Mouse (Mus musculus) intestine, embryonic 15.5 days (tissue): ENCODE results near the gene Rgs10. TPM values are rescaled to one million over a fixed set of nuclear protein-coding genes. Genes with fewer than 3 reads are reported as not detected.

Source experiments
- ATAC-seq: fragments of 200-750 bp; cut with Nextera tagmentation; 2 replicates; pipeline ENCODE4 v1.8.0; 2017; ENCODE audit warnings: moderate TSS enrichment, moderate library complexity
- H3K27ac ChIP-seq: fragments of 300-500 bp; sonication (generic); 2 replicates; pipeline ENCODE4 v1.5.1; 2015; ENCODE audit warnings: mild to moderate bottlenecking, inconsistent platforms
- H3K27me3 ChIP-seq: fragments of 300-500 bp; sonication (generic); replicated peaks from 2 replicates; pipeline ENCODE4 v1.6.1; 2015; ENCODE audit warnings: inconsistent platforms
- H3K36me3 ChIP-seq: fragments of 300-500 bp; sonication (generic); 2 replicates; pipeline ENCODE4 v1.6.1; 2015; ENCODE audit warnings: inconsistent platforms
- H3K4me1 ChIP-seq: fragments of 300-500 bp; sonication (generic); replicated peaks from 2 replicates; pipeline ENCODE4 v1.6.1; 2015; ENCODE audit warnings: inconsistent platforms
- H3K4me2 ChIP-seq: fragments of 300-500 bp; sonication (generic); replicated peaks from 2 replicates; pipeline ENCODE4 v1.6.1; 2015; ENCODE audit warnings: mild to moderate bottlenecking, inconsistent platforms
- H3K4me3 ChIP-seq: fragments of 300-500 bp; sonication (generic); replicated peaks from 2 replicates; pipeline ENCODE4 v1.5.1; 2015; ENCODE audit warnings: inconsistent platforms
- H3K9ac ChIP-seq: fragments of 300-500 bp; sonication (generic); 2 replicates; pipeline ENCODE4 v1.6.1; 2015; ENCODE audit warnings: inconsistent platforms
- H3K9me3 ChIP-seq: fragments of 300-500 bp; sonication (generic); 2 replicates; pipeline ENCODE4 v1.6.1; 2016; ENCODE audit warnings: inconsistent platforms
- WGBS: fragments of 180-500 bp; shearing (Covaris S2); methylation state at CpG from one replicate; pipeline ENCODE4 v1.1.7; 2015; 5-methylcytosine and 5-hydroxymethylcytosine counted together
- polyA plus RNA-seq: library from polyadenylated mRNA; unstranded; fragments of >200 nt; fragmentation: Nextera tagmentation; extraction: Ambion mirVana; gene quantifications from 2 replicates; pipeline ENCODE4 v1.2.1, GENCODE M21; 2015

Gene Rgs10
- polyA plus RNA-seq, 1 experiment from 2014 or later: 30.5 TPM

DNA sequence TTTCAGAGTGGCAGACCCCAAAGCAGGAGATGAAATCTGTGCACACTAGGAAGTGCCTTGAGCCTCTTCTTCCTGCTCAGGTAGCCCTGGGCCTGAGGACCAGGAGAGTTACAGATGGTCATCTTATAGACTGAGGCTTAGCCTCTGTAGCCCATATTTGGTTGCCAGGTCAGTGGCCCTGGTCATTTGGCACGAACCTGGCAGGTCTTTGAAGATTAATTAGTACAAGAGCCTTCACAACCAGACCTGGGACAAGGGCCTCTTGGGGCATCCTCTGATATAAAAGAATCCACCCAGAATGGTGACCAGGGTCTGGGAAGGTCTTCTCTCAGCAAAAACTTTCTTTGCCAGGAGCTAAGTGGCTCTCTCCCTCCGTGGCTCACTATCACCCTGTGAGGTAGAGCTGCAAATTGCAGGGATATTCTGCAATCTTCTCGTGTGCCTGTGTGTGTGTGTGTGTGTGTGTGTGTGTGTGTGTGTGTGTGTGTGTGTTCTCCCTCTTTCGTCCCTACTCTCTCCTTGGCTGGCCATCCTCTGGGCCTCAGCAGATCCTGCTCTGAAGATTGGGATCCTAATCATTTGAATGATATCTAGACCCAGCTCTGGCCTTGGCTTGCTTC, 53.4 kb downstream of the Rgs10 start:
- ATAC-seq: no peak
- no peak overlapping the region for H3K27ac ChIP-seq
- no peaks in the 10 kb centered on the region for H3K9me3 ChIP-seq
- no peak overlapping the region for H3K4me3 ChIP-seq
- WGBS: 47% methylated on average over 4 of the region's 4 CpGs
- no peak overlapping the region for H3K4me2 ChIP-seq
- H3K27me3 ChIP-seq: no peaks in the 10 kb centered on the region
- H3K9ac ChIP-seq: no peak overlapping the region
- H3K4me1 ChIP-seq: no peaks in the 10 kb centered on the region
- H3K36me3 ChIP-seq: no peaks in the 10 kb centered on the region

DNA sequence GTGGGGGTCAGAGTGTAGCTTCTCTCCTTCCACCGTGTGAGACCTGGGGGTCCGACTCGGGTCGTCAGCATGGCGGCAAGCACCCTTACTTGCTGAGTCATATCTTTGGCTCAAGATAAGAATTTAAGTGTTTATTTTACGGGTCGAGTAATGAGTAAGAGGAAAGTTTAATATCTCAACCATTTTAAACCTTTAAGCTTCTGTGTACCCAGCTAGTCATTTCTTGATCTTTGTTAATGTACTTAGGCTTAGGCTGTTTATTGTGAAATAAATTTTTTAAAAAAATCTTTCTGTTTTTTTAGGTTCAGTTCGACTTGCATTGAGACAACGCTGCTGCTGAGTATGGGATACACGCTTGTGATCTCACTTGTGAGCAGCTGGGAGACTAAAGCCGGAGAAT, 54.0 kb downstream of the Rgs10 start:
- no peak overlapping the region for H3K4me2 ChIP-seq
- ATAC-seq: no peak
- H3K4me3 ChIP-seq: no peak overlapping the region
- H3K9me3 ChIP-seq: no peaks in the 10 kb centered on the region
- no peaks in the 10 kb centered on the region for H3K36me3 ChIP-seq
- no peaks in the 10 kb centered on the region for H3K27me3 ChIP-seq
- 53% methylated on average over 11 of the region's 11 CpGs for WGBS
- no peak overlapping the region for H3K27ac ChIP-seq
- no peak overlapping the region for H3K9ac ChIP-seq
- no peaks in the 10 kb centered on the region for H3K4me1 ChIP-seq

DNA sequence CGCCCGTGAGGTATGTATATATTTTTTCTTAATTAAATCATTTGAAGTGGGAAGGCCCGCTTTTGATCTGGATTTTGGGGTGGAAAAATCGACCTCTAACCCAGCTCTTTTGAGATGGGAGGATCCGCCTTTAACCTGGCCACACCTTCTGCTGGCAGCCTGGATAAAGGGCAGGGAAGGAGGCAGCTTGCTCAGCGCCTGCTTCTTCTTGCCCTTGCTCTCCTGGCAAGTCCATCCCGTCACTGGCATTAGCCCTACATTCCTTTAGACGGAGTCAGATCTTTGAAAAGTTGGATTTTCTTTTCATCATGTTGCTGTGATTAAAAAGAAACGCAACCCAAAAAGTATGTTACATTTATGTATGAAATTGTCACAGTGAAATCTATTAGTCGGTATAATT, 54.8 kb downstream of the Rgs10 start:
- no peak overlapping the region for H3K27ac ChIP-seq
- H3K9me3 ChIP-seq: no peaks in the 10 kb centered on the region
- H3K4me3 ChIP-seq: no peak overlapping the region
- ATAC-seq: no peak
- H3K4me1 ChIP-seq: no peaks in the 10 kb centered on the region
- no peak overlapping the region for H3K9ac ChIP-seq
- no peaks in the 10 kb centered on the region for H3K36me3 ChIP-seq
- 73% methylated on average over 10 of the region's 10 CpGs for WGBS
- H3K27me3 ChIP-seq: no peaks in the 10 kb centered on the region
- H3K4me2 ChIP-seq: no peak overlapping the region

DNA sequence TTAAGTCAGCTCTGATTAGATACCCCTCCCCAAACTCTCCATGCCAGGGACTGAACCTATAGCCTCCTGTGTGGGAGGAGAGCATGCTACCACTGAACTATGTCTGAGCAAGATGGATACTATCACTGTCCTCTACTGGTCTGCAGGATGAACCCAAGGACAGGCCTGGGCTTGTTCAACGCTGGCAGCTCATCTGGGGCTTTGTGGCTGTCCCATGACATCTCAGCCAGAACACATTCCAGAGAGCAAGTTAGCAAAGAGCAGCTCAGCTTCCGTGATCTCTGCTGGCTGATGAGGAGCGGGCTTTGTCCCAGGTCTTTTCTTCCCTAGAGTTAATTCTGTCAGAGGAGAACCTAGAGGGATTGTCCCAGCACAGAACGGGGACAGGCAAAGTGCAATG, 55.6 kb downstream of the Rgs10 start:
- Histone ChIP-seq H3K27ac (no peak overlapping the region), H3K27me3 (no peaks in the 10 kb centered on the region), H3K9ac (no peak overlapping the region), H3K36me3 (no peaks in the 10 kb centered on the region), H3K9me3 (no peaks in the 10 kb centered on the region), H3K4me2 (no peak overlapping the region), H3K4me1 (no peaks in the 10 kb centered on the region), H3K4me3 (no peak overlapping the region)
- 72% methylated on average over 4 of the region's 4 CpGs for WGBS
- no peak for ATAC-seq

DNA sequence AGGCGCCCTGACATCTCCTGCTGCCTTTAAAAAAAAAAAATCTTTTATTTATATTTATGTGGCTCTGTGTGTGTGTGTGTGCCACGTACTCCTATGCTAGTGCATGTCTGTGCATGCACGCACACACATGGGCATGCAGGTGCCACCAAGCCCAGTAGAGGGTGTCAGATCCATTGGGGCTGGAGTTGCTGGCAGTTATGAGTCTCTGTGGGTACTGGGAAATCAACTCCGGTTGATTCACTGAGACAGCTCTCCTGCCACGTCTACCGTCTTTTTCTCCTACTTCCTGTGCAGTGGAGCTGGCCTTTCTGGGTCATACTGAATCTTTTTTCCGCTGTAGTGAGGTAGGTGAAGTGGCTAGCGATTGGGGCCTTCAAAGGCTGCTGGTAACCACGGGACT, 58.8 kb downstream of the Rgs10 start:
- Histone ChIP-seq H3K4me1 (no peaks in the 10 kb centered on the region), H3K27me3 (no peaks in the 10 kb centered on the region), H3K4me3 (no peak overlapping the region), H3K36me3 (no peaks in the 10 kb centered on the region), H3K9ac (no peak overlapping the region), H3K27ac (no peak overlapping the region), H3K4me2 (no peak overlapping the region), H3K9me3 (no peaks in the 10 kb centered on the region)
- WGBS: 72% methylated on average over 9 of the region's 9 CpGs
- no peak for ATAC-seq

DNA sequence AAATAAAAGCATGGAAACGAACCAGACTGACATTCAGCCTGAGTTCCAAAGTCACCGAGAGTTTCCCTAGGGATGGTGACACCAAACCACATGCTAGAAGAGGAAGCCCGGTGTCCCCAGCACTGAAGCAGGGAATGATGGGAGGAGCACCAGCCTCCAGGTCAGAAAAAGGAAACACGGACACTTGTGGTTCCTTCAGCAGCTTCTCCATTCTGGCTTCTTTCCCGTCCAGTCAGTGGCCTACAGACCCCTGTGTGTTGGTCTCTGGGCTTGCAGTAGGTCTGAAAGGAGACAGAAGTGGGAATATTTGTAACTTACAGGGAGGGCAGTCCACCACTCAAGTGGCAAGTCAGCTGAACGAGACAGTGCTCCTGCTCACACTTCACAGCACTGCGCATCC, 59.4 kb downstream of the Rgs10 start:
- H3K27ac ChIP-seq: no peak overlapping the region
- no peaks in the 10 kb centered on the region for H3K36me3 ChIP-seq
- H3K4me3 ChIP-seq: no peak overlapping the region
- ATAC-seq: no peak
- H3K9ac ChIP-seq: no peak overlapping the region
- no peaks in the 10 kb centered on the region for H3K27me3 ChIP-seq
- H3K9me3 ChIP-seq: no peaks in the 10 kb centered on the region
- H3K4me1 ChIP-seq: no peaks in the 10 kb centered on the region
- no peak overlapping the region for H3K4me2 ChIP-seq
- 72% methylated on average over 7 of the region's 7 CpGs for WGBS

DNA sequence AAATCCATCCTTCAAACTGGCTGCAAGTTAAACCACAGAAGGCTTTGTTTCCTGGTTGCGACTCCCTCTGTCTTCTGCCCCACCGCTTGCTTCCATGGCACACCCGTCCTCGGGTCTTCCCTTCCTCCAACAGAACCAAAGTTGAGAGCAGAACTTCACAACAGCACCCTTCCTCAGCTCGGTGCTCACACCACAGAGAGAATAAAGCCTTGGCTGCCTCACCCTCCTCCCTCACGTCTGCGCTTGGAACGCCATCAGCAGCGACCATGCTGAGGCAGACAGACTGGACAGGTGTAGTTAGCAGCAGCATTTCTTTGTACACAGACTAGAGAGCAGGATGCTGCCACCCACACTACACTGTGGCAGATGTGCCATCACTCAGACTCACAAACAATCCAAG, 59.8 kb downstream of the Rgs10 start:
- H3K9ac ChIP-seq: no peak overlapping the region
- no peaks in the 10 kb centered on the region for H3K9me3 ChIP-seq
- no peaks in the 10 kb centered on the region for H3K36me3 ChIP-seq
- no peak for ATAC-seq
- no peak overlapping the region for H3K27ac ChIP-seq
- H3K27me3 ChIP-seq: no peaks in the 10 kb centered on the region
- WGBS: 77% methylated on average over 9 of the region's 9 CpGs
- H3K4me1 ChIP-seq: no peaks in the 10 kb centered on the region
- no peak overlapping the region for H3K4me2 ChIP-seq
- H3K4me3 ChIP-seq: no peak overlapping the region

DNA sequence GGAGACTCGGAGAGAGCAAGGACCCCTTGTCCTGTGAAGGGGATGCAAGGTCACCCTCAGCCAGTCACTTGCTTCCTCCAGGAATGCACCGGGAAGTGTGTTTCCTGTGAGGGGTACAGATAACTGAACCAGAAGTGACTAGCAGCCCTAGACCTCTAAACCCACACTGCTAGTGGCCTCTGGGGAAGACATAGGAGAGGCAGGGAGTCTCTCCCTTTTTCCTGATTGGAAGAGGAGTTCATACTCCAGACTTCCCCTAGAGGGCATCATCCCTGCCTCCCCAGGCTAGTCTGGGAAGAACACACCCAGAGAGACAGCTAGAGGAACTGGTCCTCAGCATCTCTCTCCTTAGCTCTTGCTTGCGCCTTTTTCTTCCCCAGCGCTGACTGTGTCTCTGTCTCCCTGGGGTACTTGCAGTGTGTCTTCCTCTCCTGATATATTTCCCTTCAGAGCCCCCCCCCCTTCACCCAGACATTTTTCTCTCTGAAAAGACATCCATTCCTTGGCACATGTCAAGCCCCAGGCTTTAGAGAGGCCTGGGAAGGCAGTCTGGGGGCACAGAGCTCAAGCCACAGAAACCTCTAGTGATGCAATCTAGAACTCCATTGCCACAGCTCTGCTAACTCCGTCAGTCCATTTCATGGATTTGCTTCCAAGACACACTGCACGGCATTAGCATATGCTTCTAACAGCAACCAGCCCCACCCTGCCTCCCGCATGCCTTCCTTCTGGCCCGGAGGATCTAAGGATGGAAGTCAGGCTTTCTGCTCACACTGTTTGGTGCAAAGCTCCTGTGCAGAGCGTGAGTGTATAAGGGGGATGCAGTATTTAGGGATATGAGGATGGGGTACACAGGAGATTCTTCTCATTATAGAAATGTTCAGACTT, 61.4 kb downstream of the Rgs10 start:
- Histone ChIP-seq H3K4me2 (no peak overlapping the region), H3K4me3 (no peak overlapping the region), H3K36me3 (no peaks in the 10 kb centered on the region), H3K9ac (no peak overlapping the region), H3K4me1 (no peaks in the 10 kb centered on the region), H3K27me3 (no peaks in the 10 kb centered on the region), H3K9me3 (no peaks in the 10 kb centered on the region), H3K27ac (no peak overlapping the region)
- 65% methylated on average over 9 of the region's 9 CpGs for WGBS
- no peak for ATAC-seq

DNA sequence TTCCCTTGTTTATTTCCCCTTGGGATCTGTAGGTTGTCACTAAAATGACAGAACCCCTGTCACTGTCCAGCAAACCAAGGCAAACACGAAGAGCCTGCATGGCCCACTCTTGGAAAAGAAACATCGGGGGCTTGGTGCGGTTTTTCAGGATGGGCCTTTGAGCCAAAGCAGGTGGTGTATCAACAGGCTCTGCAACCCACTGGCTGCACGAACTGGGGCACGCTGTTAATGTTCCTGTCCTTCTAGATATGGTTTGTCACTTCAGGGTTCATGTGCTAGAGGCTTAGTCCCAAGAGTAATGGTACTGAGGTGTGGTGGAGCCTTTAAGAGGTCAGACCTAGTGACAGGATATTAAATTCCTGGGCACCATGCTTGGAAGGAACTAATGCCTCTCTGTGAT, 63.1 kb downstream of the Rgs10 start:
- H3K4me1 ChIP-seq: no peaks in the 10 kb centered on the region
- ATAC-seq: no peak
- H3K9ac ChIP-seq: no peak overlapping the region
- no peaks in the 10 kb centered on the region for H3K27me3 ChIP-seq
- H3K27ac ChIP-seq: no peak overlapping the region
- H3K9me3 ChIP-seq: no peaks in the 10 kb centered on the region
- no peaks in the 10 kb centered on the region for H3K36me3 ChIP-seq
- H3K4me3 ChIP-seq: no peak overlapping the region
- no peak overlapping the region for H3K4me2 ChIP-seq
- 70% methylated on average over 5 of the region's 5 CpGs for WGBS

DNA sequence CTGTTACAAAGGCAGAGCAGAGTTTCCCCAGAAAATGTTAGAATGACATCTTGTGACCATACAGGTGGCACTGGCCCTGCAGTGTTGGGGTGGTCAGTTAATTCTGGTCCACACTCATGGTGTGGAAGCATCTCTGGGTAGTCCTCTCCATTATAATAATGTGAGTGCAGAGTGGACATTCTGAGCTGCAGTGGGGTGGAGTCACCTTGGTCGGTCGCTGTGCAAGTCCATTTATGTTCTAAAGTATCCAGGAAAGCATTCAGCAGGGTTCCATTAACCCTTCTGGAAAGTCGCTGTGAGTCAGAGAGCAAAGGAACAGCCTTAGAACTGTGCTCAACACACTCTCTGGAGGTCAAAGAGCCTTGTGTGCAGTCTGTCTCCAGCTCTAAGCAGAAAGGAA, 65.8 kb downstream of the Rgs10 start:
- Histone ChIP-seq H3K4me1 (0 out of 2 replicates have a peak, but pooled peaks cover 2% of the 10 kb centered on the region), H3K9me3 (no peaks in the 10 kb centered on the region), H3K9ac (no peak overlapping the region), H3K27ac (no peak overlapping the region), H3K36me3 (no peaks in the 10 kb centered on the region), H3K27me3 (no peaks in the 10 kb centered on the region), H3K4me3 (no peak overlapping the region), H3K4me2 (no peak overlapping the region)
- ATAC-seq: no peak
- WGBS: 76% methylated on average over 3 of the region's 3 CpGs

DNA sequence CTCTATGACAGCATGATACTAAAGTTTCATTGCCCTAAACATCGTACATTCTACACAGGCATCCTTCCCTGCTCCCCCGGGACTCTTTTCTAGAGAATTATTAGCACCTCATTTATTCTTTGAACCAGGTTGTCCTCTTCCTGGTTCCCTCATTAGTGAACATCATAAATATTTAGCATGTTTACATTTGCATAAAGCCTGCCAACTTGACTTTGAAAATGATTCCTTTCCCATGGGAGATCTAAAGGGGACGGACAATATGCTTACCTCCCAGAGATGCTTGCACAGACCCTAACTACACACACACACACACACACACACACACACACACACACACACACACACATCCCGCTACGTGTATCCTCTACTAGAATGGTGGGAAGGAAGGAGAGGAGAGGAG, 67.4 kb downstream of the Rgs10 start:
- Histone ChIP-seq H3K36me3 (no peaks in the 10 kb centered on the region), H3K4me3 (no peak overlapping the region), H3K9me3 (no peaks in the 10 kb centered on the region), H3K27ac (no peak overlapping the region), H3K9ac (no peak overlapping the region), H3K4me1 (0 out of 2 replicates have a peak, but pooled peaks cover 2% of the 10 kb centered on the region), H3K27me3 (no peaks in the 10 kb centered on the region), H3K4me2 (no peak overlapping the region)
- 63% methylated on average over 5 of the region's 5 CpGs for WGBS
- ATAC-seq: no peak

DNA sequence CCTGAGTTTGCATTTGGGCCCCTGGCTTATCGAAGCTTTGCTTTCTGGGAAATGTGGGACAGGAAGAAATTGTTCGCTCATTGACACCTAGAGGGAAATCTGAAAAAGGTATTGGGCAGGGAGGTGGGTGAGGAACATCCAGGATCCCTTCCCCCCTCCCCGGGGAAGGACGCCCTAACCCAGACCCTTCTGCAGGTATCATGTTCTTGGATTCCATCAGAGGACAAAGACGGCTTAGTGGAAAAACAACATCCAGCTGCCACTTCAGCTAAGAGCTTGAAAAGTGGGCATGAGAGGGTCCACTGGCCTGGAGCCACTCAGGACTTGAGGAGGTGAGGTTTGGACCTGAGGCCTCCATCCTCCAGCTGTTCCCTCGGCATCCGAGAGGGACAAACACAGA, 68.2 kb downstream of the Rgs10 start:
- Histone ChIP-seq H3K9me3 (no peaks in the 10 kb centered on the region), H3K9ac (no peak overlapping the region), H3K4me3 (no peak overlapping the region), H3K27ac (no peak overlapping the region), H3K36me3 (no peaks in the 10 kb centered on the region), H3K4me2 (no peak overlapping the region), H3K27me3 (no peaks in the 10 kb centered on the region), H3K4me1 (0 out of 2 replicates have a peak, but pooled peaks cover 2% of the 10 kb centered on the region)
- ATAC-seq: no peak
- 79% methylated on average over 7 of the region's 7 CpGs for WGBS

DNA sequence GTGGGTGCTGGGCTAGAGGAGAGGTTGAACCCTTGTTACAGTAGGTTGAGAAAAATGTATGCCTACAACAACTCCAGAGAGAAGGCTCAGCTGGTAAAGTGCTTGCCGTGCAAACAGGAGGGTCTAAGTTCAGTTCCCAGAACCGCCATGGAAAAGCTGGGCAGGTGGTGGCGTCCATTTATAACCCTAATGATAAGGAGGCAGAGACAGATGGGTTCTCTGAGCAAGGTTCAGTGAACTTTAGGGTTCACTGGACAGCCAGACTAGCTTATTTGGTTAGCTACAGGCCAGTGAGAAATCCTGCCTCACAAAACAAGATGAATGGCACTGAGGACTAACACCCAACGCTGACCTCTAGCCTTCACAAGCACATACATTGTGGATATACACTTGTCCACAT, 68.8 kb downstream of the Rgs10 start:
- H3K27ac ChIP-seq: no peak overlapping the region
- 66% methylated on average over 4 of the region's 4 CpGs for WGBS
- H3K4me3 ChIP-seq: no peak overlapping the region
- 0 out of 2 replicates have a peak, but pooled peaks cover 2% of the 10 kb centered on the region for H3K4me1 ChIP-seq
- no peaks in the 10 kb centered on the region for H3K9me3 ChIP-seq
- H3K36me3 ChIP-seq: no peaks in the 10 kb centered on the region
- no peak overlapping the region for H3K4me2 ChIP-seq
- H3K27me3 ChIP-seq: no peaks in the 10 kb centered on the region
- no peak overlapping the region for H3K9ac ChIP-seq
- 0 out of 2 replicates have a peak, but pooled peaks have one; percentile 24 for ATAC-seq
